8 mouse cellular contexts compared by ENCODE assay signal in the genomic region with DNA sequence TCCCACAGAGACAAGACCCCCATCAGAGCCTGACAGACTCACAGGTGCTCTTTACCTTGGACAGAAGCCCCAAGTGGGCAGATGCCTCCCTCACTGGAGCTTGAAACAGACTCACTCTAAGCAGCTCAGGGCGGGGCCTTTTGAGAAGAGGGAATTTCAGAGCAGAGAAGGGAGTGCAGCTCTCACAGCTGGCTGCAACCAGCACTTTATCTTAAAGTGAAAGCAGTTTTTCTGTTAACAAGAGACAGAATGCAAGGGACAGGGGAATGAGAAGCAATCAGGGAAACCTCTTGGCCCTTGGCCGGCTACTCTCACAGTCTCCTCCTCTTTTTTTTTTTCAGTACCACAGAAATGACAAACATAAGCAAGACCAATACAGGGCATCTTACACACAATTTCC. TPM values are rescaled to one million over a fixed set of nuclear protein-coding genes. Genes with fewer than 3 reads are reported as not detected.
DNase-seq lines count a peak whose midpoint lies in the region; ATAC-seq and TF ChIP-seq lines count a peak whose summit lies in the region.

No protein-coding gene starts in this region.

- no peak overlapping the region for H3K27ac ChIP-seq in cerebellum, adult 2 months (ENCODE audit: insufficient read depth, low read length)
- no peak overlapping the region for H3K27ac ChIP-seq in intestine, embryonic 16.5 days (ENCODE audit: low read length)

- no peaks in the 10 kb centered on the region for H3K4me1 ChIP-seq in cerebellum, adult 2 months (ENCODE audit: control insufficient read depth, insufficient read depth, low read length)
- H3K4me1 ChIP-seq in intestine, embryonic 16.5 days (ENCODE audit: control insufficient read depth, insufficient read depth, low read length) = no peaks in the 10 kb centered on the region

- H3K4me2 ChIP-seq in intestine, embryonic 16.5 days (ENCODE audit: low read depth, low read length) = no peak overlapping the region

- H3K4me3 ChIP-seq in cerebellum, adult 2 months (replicated peaks; ENCODE audit: insufficient read depth, low read depth, low read length) = no peak overlapping the region
- H3K4me3 ChIP-seq in intestine, embryonic 16.5 days (ENCODE audit: low read length) = no peak overlapping the region

- no peaks in the 10 kb centered on the region for H3K27me3 ChIP-seq in cerebellum, adult 2 months (ENCODE audit: control insufficient read depth, insufficient read depth, low read length)
- H3K27me3 ChIP-seq in intestine, embryonic 16.5 days (replicated peaks; ENCODE audit: control insufficient read depth, insufficient read depth, low read length) = no peaks in the 10 kb centered on the region

- no peaks in the 10 kb centered on the region for H3K9me3 ChIP-seq in intestine, embryonic 16.5 days (ENCODE audit: control insufficient read depth, low read length)

- no peak overlapping the region for H3K9ac ChIP-seq in intestine, embryonic 16.5 days (ENCODE audit: low read depth, low read length)

- H3K36me3 ChIP-seq in intestine, embryonic 16.5 days (ENCODE audit: control insufficient read depth, insufficient read depth, low read length) = no peaks in the 10 kb centered on the region

- peak; percentile 23 to 27 for DNase-seq in B cell, adult 2 months
- DNase-seq in ZHBTc4 (ENCODE audit: low read depth, low spot score) = peak; percentile 18
- DNase-seq in heart, postnatal 25 days (ENCODE audit: low spot score) = peak; percentile 7
- peak; percentile 38 for DNase-seq in lung, postnatal 25 days (ENCODE audit: low spot score)
- no peak for DNase-seq in cerebellum, adult 2 months
- DNase-seq in frontal cortex, postnatal 10 days (ENCODE audit: low spot score in 2 of 2) = no peak
- no peak for DNase-seq in left cerebral cortex, adult 11 months (ENCODE audit: low spot score)

- ATAC-seq in intestine, embryonic 16.5 days = no peak

- intact Hi-C loops in heart, postnatal 25 days (cut with DNase I) = no loop called here

- TF ChIP-seq POLR2A in cerebellum, adult 2 months (IDR thresholded peaks at IDR 0.05; ENCODE audit: borderline replicate concordance, insufficient read depth, low read length) = no peak

- 39% methylated on average over 2 of the region's 2 CpGs for WGBS in cerebellum, adult 2 months
- WGBS in intestine, embryonic 16.5 days = 9% methylated on average over 2 of the region's 2 CpGs

- TF ChIP-seq CTCF in cerebellum, adult 2 months (IDR thresholded peaks at IDR 0.05; ENCODE audit: borderline replicate concordance, insufficient read depth, low read depth, low read length) = no peak

RNA-seq across cellular contexts. Expression of a gene that starts 56.2 kb away (rescaled TPM):
- total RNA-seq in heart, postnatal 25 days (2021) = 1 to 10 TPM; 1.9 to 2.1 TPM
- polyA plus RNA-seq in cerebellum, adult 2 months (2012; rRNA removed) = 34.3 and 36.2 TPM in 2 replicates
- 25.4 and 27.0 TPM in 2 replicates for polyA plus RNA-seq in intestine, embryonic 16.5 days (2015; fragmentation: Nextera tagmentation; extraction: Ambion mirVana)

Comparison
In these comparisons a context has a peak if more than half of its experiments do, and no peak if none do; other contexts are left out.
1. DNase-seq: peak in B cell, adult 2 months (2 of 2), ZHBTc4 (single experiment), heart, postnatal 25 days (single experiment) and lung, postnatal 25 days (single experiment); none in cerebellum, adult 2 months (0 of 2), frontal cortex, postnatal 10 days (0 of 2) and left cerebral cortex, adult 11 months (single experiment).